Mouse (Mus musculus): ENCODE measurements around the gene Ctnnd2. TPM values are rescaled to one million over a fixed set of nuclear protein-coding genes. Genes with fewer than 3 reads are reported as not detected.

Gene Ctnnd2
- total RNA-seq, 2 experiments from 2014 or later, result 267 to 288 TPM

GRCm38 (mm10) chr15:31056145-31056544 is 883.8 kb downstream of the Ctnnd2 start:
- no peak for DNase-seq (ENCODE audit: low spot score in 2 of 2)

DNA sequence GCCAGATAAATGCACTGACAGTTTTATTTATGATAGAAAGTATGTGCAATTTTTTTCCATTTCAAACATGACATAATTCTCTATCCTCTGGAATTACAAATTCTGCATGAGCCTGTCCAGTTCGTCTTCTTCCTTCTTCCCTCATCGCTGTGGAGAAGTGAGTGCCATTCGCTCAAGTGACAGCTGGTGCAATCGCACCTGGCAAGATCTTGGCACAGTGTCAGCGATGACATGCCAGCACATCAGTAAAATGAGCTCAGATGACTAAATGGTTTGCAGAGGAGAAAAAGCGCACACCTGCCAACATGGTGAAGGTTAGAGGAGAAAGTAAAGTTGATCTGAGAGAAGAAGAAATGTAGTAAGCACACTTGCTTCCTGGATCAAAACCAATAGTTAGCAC is 885.9 kb downstream of the Ctnnd2 start:
- no peak for DNase-seq (ENCODE audit: low spot score in 2 of 2)

DNA sequence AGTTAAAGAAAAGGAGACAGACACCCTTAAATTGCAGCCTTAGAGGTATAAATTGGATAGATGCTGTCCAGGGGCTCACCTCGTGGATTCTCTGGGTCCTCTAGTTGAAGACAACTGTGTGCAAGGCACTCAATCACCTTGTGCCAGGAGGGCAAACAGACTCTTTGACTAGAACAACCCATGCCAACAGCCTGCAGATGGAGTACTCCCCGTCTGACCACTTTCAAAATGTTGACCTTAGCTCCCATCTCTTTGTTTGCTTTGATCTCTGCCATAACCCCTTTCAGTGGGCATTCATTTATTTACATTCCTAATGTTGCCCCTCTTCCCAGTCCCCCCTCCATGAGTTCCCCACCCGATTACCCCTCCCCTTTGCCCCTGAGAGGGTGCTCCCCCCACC is 891.3 kb downstream of the Ctnnd2 start:
- DNase-seq (ENCODE audit: low spot score in 2 of 2), result no peak

DNA sequence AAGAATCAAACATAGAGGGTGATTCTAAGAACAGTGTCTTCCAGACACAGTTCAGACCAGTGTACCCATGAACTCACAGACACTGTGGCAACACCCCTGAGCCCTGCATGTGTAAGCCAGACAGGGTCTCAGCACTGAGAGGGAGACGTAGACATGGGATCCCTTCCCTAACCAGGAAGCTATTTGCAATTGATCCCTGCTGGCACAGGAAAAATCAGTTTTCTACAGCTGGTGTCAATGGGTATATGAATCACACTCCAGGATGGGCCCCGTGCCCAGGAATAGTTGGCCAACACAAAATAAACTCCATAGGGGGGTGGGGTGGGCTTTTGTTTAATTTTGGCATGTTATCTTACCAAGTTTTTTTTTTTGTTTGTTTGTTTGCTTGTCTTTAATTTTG is 895.7 kb downstream of the Ctnnd2 start:
- peak; percentile 51 to 75 for DNase-seq (ENCODE audit: low spot score in 2 of 2)

- no peak for DNase-seq (ENCODE audit: low spot score in 2 of 2)
These were observed 897.9 kb downstream of the Ctnnd2 start for GRCm38 (mm10) chr15:31070311-31070710.
